Mouse (Mus musculus) kidney, adult 9 months (tissue): ENCODE data around the gene Uvrag.

Source experiments
- DNase-seq: peaks from one replicate; pipeline ENCODE4 v3.0.0; 2022

Uvrag gene

GRCm38 (mm10) chr7:99014620-99015019 is 126.3 kb downstream of the Uvrag start:
- DNase-seq: no peak

DNA sequence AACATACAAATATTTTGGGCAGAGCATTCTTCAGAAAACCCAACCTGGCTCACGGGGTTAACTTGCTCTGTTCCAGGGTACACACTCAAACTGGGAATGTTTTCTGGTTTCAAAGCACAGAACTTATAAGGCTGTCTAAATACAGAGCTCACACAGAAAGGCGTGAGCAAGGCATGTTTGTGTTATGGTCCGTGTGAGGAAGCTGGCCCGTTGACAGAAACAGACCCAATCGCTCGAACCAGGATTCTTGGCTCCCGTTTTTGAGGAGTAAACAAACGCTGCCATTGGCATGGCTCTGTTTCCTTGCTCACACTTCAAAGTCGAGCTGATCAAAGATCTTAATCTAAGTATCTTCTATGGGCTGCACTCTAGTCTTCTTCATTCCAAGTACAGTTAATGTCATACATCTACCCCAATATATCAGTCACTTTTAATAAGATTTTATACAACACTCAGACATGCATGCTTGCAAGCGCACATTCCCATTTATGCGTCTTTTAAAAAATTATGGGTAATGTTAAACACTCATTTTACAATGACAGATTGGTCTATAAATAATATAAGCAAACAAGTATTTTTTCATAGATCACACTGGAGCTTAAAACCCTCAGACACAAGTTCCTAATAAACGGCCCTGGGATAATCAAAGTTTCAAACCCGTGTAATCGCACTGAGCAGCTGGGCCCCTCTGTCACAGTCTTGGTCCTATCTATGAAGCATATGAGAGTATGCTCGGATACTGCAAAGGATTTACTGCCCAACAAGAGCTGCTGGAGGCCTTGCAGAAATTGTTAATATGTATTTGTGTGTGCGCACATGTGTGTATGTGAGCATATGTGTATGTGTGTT is 133.2 kb downstream of the Uvrag start:
- no peak for DNase-seq

- DNase-seq: no peak
Observed at GRCm38 (mm10) chr7:99003231-99003630, 137.7 kb downstream of the Uvrag start.

DNA sequence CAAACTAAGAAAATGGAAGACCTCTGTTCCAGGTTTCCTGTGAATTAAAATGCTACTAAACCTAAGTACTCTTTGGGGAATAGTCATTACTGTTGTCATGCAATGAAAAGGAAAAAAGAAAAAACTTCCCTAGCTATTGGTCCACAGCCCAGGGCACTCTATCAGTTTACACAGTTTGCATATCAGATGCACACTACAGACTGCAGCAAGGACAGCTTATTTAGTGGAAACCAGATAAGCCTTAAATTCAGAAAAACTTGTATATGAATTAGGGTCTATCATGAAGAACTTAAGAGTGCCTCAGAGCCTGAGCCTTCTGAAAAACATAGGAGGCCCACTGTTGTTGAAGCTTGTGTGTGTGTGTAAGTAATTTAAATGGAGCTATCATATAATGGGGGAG is 142.2 kb downstream of the Uvrag start:
- DNase-seq: no peak

DNA sequence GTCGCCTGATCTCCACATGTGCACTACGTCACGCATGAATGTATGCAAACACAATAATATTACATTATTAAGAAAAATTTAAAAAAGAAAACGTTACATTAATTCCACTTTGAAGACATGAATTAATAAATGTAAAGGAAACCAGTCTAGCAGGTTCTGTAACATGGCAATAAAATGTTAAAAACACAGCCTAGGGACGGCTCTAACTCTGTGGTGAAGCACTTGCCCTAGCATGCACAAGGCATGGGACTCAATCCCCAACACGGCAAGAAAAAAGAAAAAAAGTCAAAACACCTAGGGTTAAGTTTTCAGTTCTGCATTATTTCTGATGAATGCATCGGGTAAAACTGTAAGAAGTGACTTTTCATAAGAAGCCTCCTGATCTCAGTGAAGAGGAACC is 143.2 kb downstream of the Uvrag start:
- DNase-seq: no peak

DNA sequence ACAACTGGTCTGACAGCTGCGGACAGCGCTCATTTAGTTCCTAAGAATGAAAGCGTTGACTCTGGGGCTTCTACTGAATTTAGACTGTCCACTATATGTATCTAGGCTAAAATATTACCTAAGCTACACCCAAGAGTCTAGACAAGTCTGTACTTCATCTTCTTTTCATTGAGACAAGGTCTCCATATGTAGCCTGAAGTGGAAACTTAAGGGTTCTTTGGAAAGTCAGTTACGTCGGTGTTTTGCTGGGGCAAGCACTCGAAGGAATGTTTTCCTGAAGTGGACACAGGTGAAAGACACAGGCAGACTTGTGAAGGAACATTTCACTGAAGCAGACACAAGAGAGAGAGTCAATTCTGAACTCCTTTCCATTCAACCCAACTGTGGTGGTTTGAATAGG is 144.2 kb downstream of the Uvrag start:
- DNase-seq: no peak

- DNase-seq: no peak
Observed at GRCm38 (mm10) chr7:98995126-98995727, 145.7 kb downstream of the Uvrag start.

DNA sequence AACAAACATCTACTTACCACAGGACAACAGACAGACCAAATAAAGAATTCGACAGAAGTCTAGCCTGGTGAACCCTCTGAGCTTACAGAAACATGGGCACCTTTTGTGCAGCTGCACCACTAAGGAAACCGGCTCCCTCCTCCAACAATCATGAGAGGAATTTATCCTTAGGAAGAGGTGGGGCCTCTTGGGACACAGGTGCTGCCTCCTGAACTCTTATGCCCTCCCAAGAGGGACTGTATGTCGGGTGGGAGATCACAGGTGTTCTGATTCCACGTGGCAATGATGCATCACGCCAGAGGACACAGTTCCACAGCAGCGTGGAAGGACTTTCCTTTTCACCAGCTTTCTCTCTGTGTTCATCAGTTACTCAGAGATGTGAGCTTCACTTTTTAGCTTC is 146.8 kb downstream of the Uvrag start:
- DNase-seq: no peak

DNA sequence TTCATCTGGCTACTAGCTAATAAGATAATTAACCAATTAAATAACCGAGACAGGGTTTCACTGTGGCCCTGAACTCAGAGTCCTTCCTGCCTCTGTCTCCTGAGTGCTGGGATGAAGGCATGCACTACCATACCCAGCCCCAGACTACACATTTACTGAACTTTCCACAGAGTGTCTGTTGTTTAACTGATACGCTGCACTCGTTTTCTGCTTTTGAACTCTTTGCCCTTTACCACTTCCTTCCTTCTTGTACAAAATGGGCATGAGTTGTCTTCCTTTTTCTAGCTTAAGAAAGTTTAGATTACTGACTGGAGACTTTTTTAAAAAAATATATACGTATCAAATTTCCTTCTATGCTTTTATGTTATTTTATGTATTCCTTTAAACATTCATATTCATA is 147.5 kb downstream of the Uvrag start:
- DNase-seq: no peak

DNA sequence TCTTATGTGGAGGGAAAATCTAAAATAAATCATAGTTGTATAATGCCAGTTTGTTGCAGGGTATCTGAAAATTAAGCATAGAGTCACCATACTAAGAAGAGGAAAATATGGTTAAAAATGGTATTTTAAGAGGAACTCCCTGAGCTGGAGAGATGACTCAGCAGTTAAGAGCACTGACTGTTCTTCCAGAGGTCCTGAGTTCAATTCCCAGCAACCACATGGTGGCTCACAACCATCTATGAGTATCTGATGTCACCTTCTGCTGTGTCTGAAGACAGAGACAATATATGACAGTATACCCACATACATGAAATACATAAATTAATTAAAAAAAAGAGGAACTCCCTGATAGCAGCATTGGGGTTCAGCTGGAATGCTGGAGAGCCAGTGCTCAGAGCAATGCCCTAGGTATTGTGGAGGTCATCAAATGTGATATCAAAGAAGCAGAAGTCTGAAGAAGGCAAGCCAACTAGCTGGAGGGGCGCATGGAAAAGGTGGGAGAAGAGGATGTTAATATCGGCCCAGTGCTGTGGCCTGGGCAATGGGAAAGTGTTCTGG is 149.7 kb downstream of the Uvrag start:
- no peak for DNase-seq

- DNase-seq: no peak
Observed at GRCm38 (mm10) chr7:98990510-98990909, 150.4 kb downstream of the Uvrag start.

GRCm38 (mm10) chr7:98986962-98987441 is 153.9 kb downstream of the Uvrag start:
- DNase-seq: no peak

DNA sequence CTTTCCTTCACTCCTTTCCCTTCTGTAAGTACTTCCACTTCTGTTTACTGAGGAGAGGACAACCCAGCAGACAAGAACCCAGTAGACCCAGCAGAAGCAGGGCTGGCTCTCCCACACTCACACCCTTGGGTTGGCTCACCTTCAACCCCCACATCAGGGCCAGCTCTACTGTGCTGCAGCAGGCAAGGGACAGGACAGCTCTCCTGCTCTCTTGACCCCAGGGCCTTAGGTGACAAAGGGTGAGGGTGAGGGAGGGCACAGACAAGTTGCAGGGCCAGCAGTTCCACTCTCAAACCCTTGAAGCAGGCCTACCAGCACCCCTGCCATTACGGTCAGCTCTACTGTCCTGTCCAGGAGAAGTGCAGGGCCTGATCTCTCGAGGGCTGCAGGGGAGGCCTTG is 155.0 kb downstream of the Uvrag start:
- DNase-seq: no peak

DNA sequence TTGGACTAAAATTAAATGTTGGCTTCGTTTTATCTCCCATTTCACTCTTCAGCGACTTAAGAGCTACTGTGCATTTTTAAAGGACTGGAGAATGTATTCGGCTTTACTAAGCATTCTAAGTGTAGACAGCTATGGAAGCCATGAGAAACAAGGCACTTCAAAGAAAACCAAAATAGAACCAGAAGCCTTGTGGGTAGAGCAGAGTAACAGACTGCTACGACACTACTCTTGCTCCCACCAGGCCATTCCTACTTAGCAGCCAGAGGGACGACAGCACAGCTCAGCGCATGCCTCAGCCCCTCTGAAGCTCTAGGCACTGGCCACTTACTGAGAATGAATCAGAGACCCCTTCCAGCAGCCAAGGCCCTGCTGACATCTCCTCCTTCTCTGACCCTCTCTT is 155.5 kb downstream of the Uvrag start:
- DNase-seq: no peak

- no peak for DNase-seq
Observed at GRCm38 (mm10) chr7:98984319-98984718, 156.6 kb downstream of the Uvrag start.

DNA sequence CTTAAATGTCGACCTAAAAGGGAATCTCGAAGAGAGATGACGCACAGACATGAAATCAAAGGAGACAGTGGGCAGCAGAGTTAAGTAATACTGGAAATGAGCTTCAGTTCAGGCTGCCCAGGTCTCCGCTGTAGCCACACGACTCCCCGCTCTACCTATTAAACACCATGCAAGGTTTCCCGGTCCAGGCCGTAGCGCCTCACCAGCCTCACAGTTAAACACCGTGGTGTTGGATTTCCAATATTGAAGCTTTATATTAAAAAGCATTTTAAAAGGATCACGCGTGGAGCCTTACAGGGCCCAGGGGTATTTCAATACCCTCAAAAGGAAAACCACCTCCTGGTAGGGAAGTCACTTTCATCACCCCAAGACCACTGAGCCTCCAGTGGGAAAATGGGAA is 157.9 kb downstream of the Uvrag start:
- DNase-seq: no peak

DNA sequence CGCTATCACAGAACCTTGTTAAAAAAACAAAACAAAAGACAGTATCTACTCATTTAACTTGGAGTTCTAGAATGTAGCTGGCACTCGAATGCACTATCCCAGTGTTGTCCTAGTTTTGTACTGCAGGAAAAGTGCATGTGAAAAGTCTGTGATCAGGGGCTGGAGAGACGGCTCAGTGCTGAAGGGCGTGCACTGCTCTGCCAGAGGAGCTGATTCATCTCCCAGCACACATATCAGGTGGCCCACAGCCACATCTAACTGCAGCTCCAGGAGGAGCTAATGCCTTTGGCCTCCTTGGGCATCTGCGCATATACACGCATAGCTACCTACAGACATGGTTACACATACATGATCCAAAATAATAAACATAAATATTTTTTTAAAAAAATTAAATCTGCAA is 159.5 kb downstream of the Uvrag start:
- DNase-seq: no peak

- DNase-seq: no peak
Observed at GRCm38 (mm10) chr7:98976839-98977457, 164.0 kb downstream of the Uvrag start.

DNA sequence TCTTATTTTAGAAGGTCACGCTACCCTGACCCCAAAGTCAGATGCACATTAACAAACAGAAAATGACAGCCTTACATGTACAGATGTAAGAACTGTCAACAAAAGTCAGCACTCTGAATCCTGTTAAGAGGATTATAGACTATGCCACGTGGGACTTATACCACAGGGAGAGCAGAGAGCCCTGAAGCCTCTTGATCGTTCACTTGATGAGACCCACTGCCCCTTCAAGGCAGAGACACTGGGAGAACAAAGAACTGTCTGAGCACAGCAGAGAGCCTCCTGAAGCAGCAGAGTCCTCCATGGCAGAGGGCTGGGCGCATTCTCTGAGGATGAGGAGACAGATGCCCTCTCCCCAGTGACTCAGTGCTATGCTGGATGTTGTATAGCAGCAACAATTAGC is 166.4 kb downstream of the Uvrag start:
- DNase-seq: no peak

GRCm38 (mm10) chr7:98970721-98971120 is 170.2 kb downstream of the Uvrag start:
- peak; percentile 22 for DNase-seq

GRCm38 (mm10) chr7:98968741-98969395 is 172.1 kb downstream of the Uvrag start:
- no peak for DNase-seq

GRCm38 (mm10) chr7:98968082-98968674 is 172.8 kb downstream of the Uvrag start:
- DNase-seq: no peak

- no peak for DNase-seq
Observed at GRCm38 (mm10) chr7:98967672-98968071, 173.3 kb downstream of the Uvrag start.
